Mouse (Mus musculus) G1E-ER4 (cell line): Measurements from ENCODE around the gene Fus. TPM values are rescaled to one million over a fixed set of nuclear protein-coding genes. Genes with fewer than 3 reads are reported as not detected.

Source experiments
- GATA1 ChIP-seq: IDR thresholded peaks from one replicate; pipeline ENCODE4 v1.8.0; 2012; ENCODE audit warnings: low read length, inconsistent platforms
- polyA plus RNA-seq: library from polyadenylated mRNA; stranded (reverse); fragments of >175 nt; gene quantifications from 2 replicates; pipeline ENCODE4 v1.2.3, GENCODE M21; 2012

Gene Fus
- polyA plus RNA-seq, 1 experiment = 702 TPM

- TF ChIP-seq GATA1 = no peak
Measured at GRCm38 (mm10) chr7:127934075-127934474, 33.2 kb upstream of the Fus start.

- no peak for TF ChIP-seq GATA1
Measured at GRCm38 (mm10) chr7:127935028-127935722, 32.1 kb upstream of the Fus start.

DNA sequence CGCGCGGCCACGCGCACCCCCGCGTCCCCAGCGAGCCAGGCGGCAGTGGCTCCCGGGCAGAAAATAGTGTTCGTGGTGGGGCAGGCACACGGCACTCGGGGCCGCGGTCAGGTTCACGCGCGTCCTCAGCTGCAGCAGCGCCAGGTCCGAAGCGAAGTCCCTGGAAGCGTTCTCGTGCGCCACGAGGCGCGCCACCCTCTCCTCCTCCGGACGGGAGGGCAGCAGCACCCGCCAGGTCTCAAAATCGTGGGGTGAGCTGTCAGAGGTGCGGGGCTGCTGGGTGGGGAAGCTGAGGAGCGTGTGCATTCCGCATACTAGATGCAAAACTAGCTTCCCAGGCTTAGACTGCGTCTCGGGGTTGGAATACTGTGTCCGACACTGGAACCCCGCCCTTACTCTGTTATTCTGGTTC is 31.5 kb upstream of the Fus start:
- no peak for TF ChIP-seq GATA1

GRCm38 (mm10) chr7:127936216-127936884 is 30.9 kb upstream of the Fus start:
- no peak for TF ChIP-seq GATA1

DNA sequence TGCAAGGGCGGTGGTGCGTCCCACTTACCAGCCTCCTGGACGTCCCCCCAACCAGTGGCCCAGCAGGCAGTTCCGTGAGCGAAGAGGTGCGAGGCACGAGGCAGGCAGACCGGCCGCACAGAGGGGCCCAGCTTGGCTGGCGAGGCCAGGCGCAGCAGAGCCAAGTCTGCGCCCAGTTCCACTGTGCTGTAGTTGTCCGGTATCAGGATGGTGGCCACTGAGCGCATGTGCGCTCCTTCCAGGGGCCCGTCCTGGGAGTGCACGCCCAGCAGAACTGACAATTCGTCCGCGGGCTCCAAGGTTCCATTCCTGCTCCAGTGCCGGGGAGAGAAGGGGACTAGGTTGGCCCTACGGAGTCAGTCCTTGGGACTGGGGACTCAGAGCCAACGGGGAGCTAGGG is 22.6 kb upstream of the Fus start:
- TF ChIP-seq GATA1 = no peak

GRCm38 (mm10) chr7:127946470-127947023 is 20.7 kb upstream of the Fus start, which contains the start of gene Prss36:
Gene Prss36 (minus strand): TSS chr7:127946725.
- no peak for TF ChIP-seq GATA1

GRCm38 (mm10) chr7:127952864-127953581 is 14.2 kb upstream of the Fus start:
- no peak for TF ChIP-seq GATA1

DNA sequence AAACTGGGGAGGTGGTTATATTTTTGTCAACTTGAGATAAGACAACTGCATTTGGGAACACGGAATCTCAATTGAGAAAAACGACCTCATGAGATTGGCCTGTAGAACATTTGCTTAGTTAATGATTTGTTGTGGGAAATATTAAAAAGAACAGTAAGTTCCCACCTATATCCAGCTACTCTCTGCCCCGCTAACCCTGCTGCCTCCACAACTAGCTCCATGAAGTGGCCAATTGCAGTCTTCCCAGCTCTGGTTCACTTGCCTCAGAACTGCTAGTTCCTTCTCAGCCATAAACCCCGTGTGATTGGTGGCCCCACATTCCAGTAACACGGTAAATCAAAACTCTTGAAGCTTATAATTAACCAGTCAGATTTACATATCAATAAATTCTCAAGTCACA is 7.9 kb upstream of the Fus start:
- TF ChIP-seq GATA1 = no peak

DNA sequence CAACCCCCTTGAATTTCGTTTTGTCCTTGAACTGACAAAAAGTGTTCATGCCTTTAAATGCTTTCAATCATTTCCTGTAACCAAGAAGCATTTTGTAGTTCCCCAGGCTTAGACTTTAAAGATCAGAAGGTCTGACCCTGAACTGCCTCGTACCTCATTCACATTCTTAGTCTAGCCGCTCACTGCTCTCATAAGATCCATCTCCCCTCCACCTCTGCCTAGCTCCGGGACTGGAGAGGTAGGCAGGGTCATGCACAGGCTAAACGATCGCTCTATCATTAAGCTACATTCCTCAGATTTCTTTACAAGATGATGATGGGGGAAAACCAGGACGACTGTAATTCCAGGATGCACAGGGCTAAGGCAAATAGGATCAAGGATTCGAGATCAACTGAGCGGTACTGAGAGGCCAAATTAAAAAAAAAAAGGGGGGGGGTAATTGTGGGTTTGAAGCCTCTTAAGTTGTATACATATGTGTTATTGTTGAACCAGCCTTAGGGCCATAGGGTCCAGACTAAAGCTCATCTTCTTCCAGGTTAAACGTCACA is 812 bp upstream of the Fus start:
- no peak for TF ChIP-seq GATA1

- no peak for TF ChIP-seq GATA1
Measured at GRCm38 (mm10) chr7:127967922-127968828, 918 bp downstream of the Fus start.

GRCm38 (mm10) chr7:127974413-127974930 is 7.2 kb downstream of the Fus start:
- TF ChIP-seq GATA1 = no peak

GRCm38 (mm10) chr7:127978856-127979255 is 11.6 kb downstream of the Fus start:
- TF ChIP-seq GATA1 = no peak

DNA sequence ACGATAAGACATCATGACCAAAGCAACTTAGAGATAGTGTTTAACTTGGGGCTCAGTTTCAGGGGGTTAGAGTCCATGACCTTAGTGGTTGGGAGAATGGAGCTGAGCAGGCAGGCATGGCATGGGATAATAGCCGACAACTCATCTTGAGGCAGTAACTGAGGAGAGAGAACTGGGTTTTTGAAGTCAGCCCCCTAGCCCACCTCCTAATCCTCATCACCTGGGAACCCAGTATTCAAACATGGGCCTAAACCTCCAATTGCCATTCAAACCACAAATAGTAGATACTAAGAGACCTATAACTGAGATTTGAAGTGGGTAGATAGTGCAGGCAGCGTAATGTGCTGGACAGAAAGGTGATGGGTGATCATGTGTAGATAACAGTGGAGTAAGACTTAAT is 13.3 kb downstream of the Fus start:
- no peak for TF ChIP-seq GATA1

GRCm38 (mm10) chr7:127988904-127989303 is 21.6 kb downstream of the Fus start:
- TF ChIP-seq GATA1 = no peak

DNA sequence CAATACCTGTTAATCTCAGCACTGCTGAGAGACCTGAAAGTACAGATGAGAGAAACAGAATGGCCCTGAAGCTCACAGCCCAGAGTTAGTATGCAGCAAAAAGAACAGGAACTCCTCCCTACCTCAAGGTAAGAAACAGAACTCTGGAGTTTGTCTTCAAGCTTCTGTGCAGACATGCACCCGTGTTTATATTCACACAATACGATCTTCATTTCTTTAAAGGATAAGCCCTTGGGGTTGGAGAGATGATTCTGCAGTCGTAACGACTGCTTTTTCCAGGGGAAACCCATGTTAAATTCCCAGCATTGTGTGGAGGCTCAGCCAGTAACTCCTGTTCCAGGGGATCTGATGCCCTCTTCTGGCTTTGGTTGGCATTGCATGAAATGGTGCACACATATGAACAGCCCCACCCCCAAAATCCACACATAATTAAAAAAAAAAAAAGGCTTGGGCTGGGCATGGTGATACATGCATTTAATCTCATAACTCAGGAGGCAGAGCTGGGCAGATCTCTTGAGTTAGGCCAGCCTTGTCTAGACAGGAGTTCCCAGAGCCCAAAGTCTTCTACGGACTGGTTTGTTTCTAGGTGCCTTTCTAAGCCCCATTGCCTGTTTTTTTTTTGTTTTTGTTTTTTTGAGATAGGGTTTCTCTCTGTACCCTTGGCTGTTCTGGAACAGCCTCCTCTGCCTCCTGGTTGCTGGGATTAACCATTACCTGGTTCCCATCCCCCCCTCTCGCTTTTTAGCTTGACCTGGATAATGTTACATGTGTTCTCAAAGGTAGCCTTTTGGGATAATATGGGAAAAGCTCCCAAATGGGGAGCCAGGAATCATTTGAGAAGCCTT is 24.6 kb downstream of the Fus start:
- TF ChIP-seq GATA1 = no peak
